8 mouse cellular contexts compared by ENCODE assay signal in the genomic region with DNA sequence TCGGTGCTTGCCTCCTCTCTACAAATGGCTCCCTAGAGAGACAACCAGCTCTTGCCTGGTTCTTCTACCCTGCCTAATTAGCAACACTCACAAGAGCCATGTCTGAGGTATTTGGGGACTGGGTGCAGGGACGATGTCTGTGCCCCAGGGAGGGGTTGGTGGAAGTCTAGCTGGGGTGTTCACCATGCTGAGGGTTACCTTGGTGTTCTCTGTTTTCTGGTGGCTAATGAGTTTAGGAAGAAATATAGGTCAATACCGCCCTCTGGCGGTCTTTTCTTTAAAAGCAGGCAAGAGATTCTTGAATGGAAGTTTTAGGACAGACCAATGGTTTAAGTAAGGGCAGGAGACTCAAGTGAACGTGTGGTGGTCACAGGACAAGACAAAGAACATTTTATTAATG. TPM values are rescaled to one million over a fixed set of nuclear protein-coding genes. Genes with fewer than 3 reads are reported as not detected.
DNase-seq lines count a peak whose midpoint lies in the region; ATAC-seq lines count a peak whose summit lies in the region.

No protein-coding gene starts in this region.

- no peak overlapping the region for H3K9ac ChIP-seq in forebrain, embryonic 15.5 days (replicated peaks)

- no peaks in the 10 kb centered on the region for H3K4me1 ChIP-seq in forebrain, embryonic 10.5 days
- H3K4me1 ChIP-seq in forebrain, embryonic 15.5 days: no peaks in the 10 kb centered on the region

- ATAC-seq in forebrain, embryonic 15.5 days (replicated peaks): no peak

- no peaks in the 10 kb centered on the region for H3K36me3 ChIP-seq in forebrain, embryonic 10.5 days (replicated peaks)
- no peaks in the 10 kb centered on the region for H3K36me3 ChIP-seq in forebrain, embryonic 15.5 days

- H3K27ac ChIP-seq in forebrain, embryonic 10.5 days: no peak overlapping the region
- no peak overlapping the region for H3K27ac ChIP-seq in forebrain, embryonic 15.5 days (replicated peaks)

- H3K4me2 ChIP-seq in forebrain, embryonic 15.5 days (replicated peaks): no peak overlapping the region

- DNase-seq in forebrain, embryonic 10.5 days (ENCODE audit: extremely low spot score, low spot score): peak; percentile 59
- peak; percentile 42 for DNase-seq in Muller cell, postnatal 12 days (ENCODE audit: inconsistent ontology term)
- peak; percentile 70 for DNase-seq in cerebellum, adult 8-10 months
- DNase-seq in frontal cortex, postnatal 36 days (ENCODE audit: low spot score in 2 of 2): peak; percentile 72 to 91
- peak; percentile 87 for DNase-seq in layer of hippocampus, adult 11-12 months (ENCODE audit: low spot score)
- peak; percentile 77 for DNase-seq in lung, postnatal 14 days
- DNase-seq in right cerebral cortex, postnatal 14 days: peak; percentile 70

- H3K27me3 ChIP-seq in forebrain, embryonic 10.5 days (ENCODE audit: poor library complexity, severe bottlenecking): no peaks in the 10 kb centered on the region
- H3K27me3 ChIP-seq in forebrain, embryonic 15.5 days: no peaks in the 10 kb centered on the region

- H3K9me3 ChIP-seq in forebrain, embryonic 10.5 days: no peaks in the 10 kb centered on the region
- H3K9me3 ChIP-seq in forebrain, embryonic 15.5 days: no peaks in the 10 kb centered on the region

- WGBS in forebrain, embryonic 10.5 days: 25% methylated on average over 5 of the region's 5 CpGs
- 20% methylated on average over 5 of the region's 5 CpGs for WGBS in forebrain, embryonic 15.5 days

- no peak overlapping the region for H3K4me3 ChIP-seq in forebrain, embryonic 10.5 days
- H3K4me3 ChIP-seq in forebrain, embryonic 15.5 days: no peak overlapping the region

RNA-seq across cellular contexts. Expression of a gene that starts 5.0 kb away (rescaled TPM):
- polyA plus RNA-seq in forebrain, embryonic 10.5 days (2016; fragmentation: Nextera tagmentation; extraction: Ambion mirVana): not detected in 2 replicates
- polyA plus RNA-seq in forebrain, embryonic 15.5 days (2015; fragmentation: Nextera tagmentation; extraction: Ambion mirVana): not detected in 2 replicates
